Mouse (Mus musculus) monocyte, adult 2 months (primary cell): ENCODE results near the gene Cnga3.

Source experiments
- DNase-seq, 2 experiments: peaks; one replicate each; pipeline ENCODE4 v3.0.0; 2022; ENCODE audit warnings: low spot score in 2 of 2, low read depth in 1 of 2

The Cnga3 gene

GRCm38 (mm10) chr1:37286556-37286955 lies 72.3 kb downstream of the Cnga3 start:
- DNase-seq = no peak

GRCm38 (mm10) chr1:37287748-37288147 lies 73.5 kb downstream of the Cnga3 start:
- no peak for DNase-seq

DNA sequence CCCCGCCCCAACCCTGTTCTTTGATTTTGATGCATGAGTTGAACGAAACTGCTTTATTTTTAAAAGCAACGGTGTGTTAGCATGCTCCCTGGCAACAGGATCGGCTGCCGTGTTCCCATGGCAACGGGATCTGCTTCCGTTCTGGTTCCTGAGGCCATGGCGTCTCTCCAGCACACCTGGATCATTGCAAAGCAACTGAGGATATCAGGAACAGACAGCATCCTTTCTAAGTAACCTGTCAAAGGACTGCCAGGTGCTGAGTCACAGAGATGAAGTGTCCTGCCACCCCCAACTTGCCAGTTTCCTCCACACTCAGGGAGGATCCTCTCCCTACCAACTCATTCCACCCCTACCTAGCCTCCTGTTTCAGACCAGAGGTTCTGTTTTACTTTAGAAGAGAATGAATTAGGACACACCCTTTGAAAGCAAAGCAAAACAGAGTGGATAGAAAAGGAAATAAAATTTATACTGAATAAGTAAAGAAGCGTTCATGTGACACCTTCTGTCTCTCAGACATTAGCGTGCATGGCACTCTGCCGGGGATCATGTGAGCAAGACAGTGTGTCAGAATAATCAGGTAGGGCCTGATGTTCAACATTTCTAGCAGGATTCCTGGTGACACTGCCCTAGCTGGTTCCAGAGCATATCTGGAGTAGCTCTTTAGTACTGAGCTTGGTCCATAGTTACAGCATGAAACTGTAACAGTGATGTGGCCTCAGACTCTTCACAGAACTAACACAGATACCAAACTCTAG lies 74.1 kb downstream of the Cnga3 start:
- no peak for DNase-seq

DNA sequence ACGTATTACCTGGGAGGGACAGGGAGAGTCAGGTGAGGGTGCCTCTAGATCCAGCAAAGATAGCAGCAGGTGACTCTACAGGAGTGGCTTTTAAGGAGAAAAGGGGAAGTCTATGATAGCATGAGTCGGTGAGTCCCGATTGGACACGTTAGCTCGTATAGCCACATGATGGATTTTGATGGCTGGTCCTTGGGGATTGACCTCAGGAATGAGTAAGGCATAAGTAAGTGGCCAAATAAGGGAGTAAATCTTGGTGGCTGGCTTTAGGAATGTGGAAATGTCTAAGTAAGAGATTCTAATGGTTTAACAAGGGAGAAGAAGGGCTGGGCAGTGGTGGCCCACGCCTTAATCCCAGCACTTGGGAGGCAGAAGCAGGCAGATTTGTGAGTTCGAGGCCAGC lies 74.7 kb downstream of the Cnga3 start:
- no peak for DNase-seq

DNA sequence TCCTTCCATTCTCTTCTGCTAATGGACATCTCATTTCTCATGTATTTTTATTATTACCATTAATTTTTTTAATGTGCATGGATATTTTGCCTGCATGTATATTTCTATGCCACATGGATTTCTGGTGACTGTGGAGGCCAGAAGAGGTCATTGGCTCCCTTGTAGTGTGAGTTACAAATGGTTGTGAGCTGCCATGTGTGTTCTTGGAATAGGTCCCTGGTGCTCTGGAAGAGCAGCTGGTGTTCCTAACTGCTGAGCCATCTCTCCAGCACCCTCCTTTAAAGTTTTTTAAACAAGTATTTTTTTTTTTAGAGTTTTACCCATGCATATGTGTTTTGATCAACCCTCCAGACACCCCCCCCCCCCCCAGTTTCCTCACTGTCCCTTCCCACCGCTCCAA lies 82.2 kb downstream of the Cnga3 start:
- no peak for DNase-seq

DNA sequence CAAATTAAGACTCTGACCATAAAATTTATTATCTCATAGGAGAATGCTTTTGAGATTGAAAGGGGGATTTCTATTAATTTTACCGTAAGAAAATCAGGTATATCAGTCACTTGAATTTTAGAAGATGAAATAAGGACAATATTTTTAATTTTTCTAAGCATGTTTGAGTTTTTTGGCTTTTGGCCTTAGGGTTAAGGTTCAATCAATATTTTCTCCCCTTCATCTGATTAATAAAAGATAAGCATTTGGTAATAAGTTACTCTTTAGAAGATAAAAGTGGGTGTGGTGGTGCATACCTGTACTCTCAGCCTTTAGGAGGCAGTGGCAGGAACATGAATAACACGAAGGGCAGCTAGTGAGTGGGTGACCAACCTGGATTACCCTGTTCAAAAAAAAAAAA lies 84.7 kb downstream of the Cnga3 start:
- DNase-seq = no peak

DNA sequence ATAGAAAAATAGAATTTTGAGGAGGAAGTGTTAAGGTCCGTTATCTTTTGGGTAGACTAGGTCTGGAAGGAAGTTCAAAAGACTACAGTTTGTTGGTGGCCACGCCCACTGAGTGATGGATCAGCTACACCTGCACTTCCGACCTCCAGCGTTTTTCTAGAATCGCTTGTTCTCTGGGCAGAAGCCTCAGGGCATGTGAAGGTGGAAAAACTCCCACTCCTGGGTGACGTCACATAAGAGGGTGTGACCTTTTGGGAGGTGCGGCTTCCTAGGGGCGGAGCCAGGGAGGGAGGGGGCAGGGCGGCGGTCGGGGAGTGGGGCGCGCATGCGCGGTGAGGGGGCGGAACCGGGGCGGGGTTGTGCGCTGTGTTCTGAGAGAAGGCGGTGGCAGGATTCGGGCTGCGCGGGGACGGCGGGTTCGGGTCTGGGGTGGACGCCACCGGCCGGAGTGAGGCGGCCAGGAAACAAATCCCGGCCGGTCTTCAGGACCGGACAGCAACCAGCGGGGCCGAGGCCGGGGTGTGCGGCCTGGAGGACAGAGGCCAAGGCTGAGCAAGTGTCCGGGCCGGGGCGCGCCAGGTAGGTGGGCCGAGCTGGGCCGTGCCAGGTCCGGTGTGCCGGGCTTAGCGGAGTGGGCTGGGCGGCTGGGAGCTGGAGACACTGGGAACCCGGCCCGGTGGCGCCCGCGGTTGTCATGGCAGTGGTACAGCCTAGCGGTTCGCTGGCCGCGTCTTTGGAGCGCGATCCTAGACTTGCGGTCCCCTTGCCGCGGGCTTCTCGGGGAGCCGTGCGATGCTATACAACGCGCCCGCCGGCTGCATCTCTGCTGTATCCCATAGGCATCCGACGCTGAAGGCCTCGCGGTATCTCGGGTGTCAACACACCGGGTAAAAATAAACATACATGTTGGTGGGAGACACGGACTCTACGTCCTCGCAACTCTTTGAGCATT lies 85.6 kb downstream of the Cnga3 start, which contains the start of gene Inpp4a:
Gene Inpp4a (plus strand): TSS at position 326 of the 952 bp plus-strand sequence.
- peak; percentile 66 to 87 for DNase-seq

DNA sequence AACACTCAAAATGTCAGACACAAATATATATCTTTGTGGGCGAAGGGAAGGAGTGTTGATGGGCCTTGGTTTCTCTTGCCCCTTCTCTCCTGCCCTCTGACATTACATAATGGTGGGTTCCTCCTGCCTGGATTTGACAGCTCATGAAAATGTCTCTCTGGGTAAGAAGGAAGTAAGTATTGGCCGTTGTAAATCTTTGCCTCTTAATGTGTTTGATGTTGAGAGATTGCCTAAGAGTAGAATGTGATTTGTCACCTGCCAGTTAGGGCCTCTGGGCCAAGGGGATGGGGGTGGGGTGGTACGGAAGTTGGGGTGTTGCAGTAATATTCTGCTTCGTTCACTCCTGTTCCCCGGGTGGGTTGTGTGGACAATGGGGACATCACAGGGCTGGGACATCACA lies 86.4 kb downstream of the Cnga3 start:
- peak in 1 of 2 experiments; percentile 57 for DNase-seq

DNA sequence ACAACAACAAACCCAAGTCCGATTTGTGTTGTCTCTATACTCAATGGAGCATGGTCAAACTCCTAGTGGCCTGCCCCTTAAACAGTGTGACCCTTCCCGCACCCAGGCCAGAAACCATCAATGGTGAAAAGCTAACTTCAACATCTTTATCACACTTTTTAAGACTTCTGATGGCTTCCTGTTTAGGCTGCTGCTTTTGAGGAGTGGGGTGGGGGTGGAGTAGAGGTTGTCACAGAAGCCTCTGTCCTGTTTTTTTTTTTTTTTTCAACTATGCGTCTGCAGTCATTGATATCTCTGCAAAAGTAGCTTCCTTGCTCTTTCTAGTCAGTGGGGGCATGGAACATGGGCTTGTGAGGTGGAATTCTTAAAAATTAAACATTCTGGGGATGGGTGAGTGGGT lies 88.6 kb downstream of the Cnga3 start:
- DNase-seq = no peak

DNA sequence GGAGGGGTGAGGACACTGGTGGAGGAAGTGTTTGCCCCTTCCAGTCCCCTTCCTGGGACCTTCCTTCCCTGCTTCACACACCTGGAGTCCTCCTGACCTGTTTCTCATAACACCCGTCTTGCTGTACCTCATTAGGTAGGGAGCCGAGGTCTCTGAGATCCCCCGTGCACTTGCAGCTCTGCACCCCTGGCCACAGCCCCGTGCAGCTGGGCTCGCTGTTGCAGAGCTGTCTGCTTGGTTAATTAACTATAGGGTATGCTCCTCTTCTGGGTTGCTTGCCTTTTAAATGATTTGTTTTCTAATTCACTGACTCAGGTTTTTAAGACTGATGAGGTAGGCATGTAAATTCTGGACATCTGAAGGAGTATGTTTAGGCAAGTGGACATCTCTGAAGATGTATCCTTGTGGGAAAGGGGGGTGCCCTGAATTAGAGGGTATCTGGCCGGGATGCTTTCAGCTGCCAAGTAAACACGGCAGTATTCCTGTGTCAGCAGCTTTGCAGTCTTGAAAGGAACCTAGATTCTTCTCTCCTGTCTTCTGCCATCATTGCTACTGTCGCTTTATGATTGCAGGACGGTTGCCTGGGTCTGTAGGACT lies 91.6 kb downstream of the Cnga3 start:
- DNase-seq = no peak

DNA sequence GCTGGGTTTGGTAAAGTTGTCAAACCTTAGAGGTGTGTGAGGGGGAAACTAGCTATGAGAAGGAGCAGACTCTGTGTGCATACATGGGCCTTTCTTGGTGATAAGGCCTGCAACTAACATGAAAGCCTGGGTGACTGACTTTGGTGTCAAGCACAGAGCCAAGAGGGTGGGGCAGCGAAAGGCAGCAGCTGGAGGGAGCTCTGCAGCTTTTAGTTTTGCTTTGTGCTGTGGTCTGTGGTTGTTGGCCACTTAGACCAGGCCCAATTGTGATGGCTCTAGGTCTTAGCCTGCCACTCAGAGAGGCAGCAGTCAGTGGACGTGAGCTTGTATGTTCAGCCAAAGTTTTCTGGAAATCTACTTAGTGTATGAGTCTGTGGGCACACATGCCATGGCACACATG lies 93.4 kb downstream of the Cnga3 start:
- DNase-seq = peak in 1 of 2 experiments; percentile 31

DNA sequence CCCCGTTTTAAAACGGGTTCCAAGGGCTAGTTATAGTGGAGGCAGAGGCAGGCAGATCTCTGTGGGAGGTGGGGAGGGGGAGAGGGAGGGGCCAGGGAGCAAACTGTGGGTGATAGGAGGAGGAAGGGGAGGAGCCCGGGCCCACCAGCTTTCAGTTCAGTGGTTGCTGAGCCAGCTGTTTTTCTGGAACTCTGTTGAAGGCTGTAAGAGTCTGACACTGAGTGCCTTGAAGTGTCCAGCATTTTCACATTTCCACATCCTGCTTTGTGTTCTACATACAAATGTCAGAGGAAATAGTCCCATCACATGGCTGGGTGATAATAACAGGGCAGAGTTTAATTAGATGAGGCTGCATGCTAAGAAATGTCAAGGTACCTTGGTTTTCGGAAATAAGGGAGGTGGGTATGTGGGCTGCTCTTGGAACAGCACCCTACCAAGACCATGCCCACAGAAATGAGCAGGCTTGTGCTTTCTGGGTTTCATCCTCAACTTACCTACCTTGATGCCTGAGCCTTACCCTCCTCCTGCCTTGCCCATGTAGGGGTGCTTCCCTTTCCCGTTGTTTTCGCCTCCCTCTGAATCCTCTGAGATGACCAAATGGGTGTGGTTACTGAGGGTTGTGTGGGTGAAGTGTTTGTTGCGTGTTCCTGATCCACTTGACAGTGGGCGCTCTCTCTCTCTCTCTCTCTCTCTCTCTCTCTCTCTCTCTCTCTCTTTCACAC lies 93.9 kb downstream of the Cnga3 start:
- DNase-seq = peak in 1 of 2 experiments; percentile 8

DNA sequence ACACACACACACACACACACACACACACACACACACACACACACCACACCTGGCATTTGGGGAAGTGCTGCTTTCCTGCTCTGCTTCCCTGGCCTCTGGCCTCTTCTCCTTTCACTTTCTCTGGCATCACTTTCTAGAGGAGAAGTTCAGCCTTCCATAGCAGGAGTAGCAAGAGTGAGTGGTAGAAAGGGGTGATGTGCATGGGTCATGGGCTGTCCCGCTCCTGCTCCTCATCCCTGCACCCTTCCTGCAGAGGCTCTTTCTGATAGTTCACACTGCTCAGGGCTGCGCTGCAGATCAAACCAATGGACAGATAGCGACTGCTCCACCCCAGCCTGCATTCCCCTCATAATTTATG lies 94.5 kb downstream of the Cnga3 start:
- DNase-seq = peak in 1 of 2 experiments; percentile 19

DNA sequence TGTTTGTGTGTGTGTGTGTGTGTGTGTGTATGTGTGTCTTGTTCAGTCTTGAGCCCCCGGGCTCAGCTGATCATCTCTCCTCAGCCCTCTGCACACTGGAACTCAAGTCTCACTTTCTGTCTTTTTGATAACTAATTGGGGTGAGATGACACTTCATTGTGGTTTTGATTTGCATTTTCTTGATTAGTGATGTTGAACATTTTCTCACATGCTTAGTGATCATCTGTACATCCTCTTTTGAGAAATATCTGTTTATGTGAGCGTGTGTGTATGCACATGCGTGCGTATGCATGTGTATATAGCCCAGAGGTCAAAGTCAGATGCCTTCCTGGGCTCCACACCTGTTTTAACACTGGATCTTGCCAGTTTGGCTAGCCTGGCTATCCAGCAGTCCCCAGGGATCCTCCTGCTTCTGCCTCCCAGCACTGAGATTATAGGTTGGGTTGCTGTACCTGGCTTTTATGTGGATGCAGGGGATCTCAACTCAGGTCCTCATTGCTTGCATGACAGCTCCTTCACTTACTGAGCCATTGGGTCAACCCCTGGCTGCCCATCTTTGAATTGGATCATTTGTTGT lies 95.8 kb downstream of the Cnga3 start:
- no peak for DNase-seq
